Mouse (Mus musculus) liver, embryonic 14.5 days (tissue): ENCODE results near the gene Arsg.

Experiments
- CTCF ChIP-seq: IDR thresholded peaks from 2 replicates; pipeline ENCODE4 v1.5.1; 2016; ENCODE audit warnings: antibody characterized with exemption, low read depth, control low read depth
- EP300 ChIP-seq: IDR thresholded peaks from 2 replicates; pipeline ENCODE4 v1.6.1; 2016; ENCODE audit warnings: antibody characterized with exemption, low read depth

DNA sequence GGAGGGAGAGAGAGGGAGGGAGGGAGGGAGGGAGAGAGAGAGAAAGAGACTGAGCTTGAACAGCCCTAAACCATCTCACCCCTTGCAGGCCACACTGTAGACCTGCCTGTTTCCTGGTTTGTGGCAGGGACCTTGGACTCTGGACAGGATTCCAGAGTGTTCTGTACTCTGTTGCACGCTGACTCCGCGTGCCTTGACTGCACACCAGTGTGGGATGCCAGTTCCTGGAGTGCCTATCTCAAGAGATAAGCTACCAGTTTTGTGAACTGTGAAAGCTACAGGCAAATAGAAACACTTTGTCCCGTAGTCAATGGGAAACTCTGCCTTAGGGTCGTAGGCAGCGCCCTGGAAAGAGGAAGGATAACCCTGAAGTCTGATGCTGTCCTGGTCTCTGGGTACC is 83.0 kb downstream of the Arsg start:
- no peak for TF ChIP-seq CTCF
- peak; percentile 55; the same call in 1 of the 2 replicates for TF ChIP-seq EP300
